Mouse (Mus musculus) gastrocnemius, postnatal 14 days (tissue): Measurements from ENCODE around the gene Olfr1154. TPM values are rescaled to one million over a fixed set of nuclear protein-coding genes. Genes with fewer than 3 reads are reported as not detected.

Experiments used
- DNase-seq: peaks from one replicate; pipeline ENCODE4 v3.0.0; 2021; ENCODE audit warnings: mixed read lengths
- intact Hi-C: fragments of 180-260 bp; cut with DNase I; formaldehyde crosslinking; loops from one replicate; pipeline ENCODE4 v1.15.1; 2025; ENCODE audit warnings: low total_unique reads
- long read RNA-seq, 2 experiments: library from polyadenylated mRNA; stranded (forward); transcript quantifications; one replicate each; pipeline ENCODE4 v2.0.0; 2021
- total RNA-seq, 2 experiments: library from RNA; stranded (reverse); gene quantifications; 2 replicates each; pipeline ENCODE4 v1.2.3; 2021

The Olfr1154 gene
- not detected for total RNA-seq
- long read RNA-seq, experiment 1 = 0 reads
- long read RNA-seq, experiment 2 = 0 reads

DNA sequence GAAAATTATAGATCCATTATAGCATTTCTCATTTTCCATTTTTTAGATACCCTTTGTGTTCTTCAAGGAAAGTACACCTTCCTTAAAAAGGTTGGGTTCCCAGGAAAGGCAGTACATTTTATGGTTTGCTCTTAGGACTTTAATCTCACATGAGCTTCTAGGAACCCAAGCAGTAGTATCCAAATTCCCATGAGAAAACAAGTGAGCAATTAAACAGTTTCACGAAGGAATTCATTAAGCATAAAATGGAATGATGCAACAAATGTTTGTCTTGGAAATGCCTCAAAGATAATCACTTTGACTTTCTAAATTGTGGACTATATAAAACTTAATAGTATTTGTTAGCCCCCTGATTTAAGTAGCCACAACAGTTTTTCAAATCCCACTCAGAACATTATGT, at the start of gene Olfr1154:
Gene Olfr1154 (minus strand): TSS at position 101 of the 400 bp plus-strand sequence.
- intact Hi-C loops = no loop called here
- no peak for DNase-seq

DNA sequence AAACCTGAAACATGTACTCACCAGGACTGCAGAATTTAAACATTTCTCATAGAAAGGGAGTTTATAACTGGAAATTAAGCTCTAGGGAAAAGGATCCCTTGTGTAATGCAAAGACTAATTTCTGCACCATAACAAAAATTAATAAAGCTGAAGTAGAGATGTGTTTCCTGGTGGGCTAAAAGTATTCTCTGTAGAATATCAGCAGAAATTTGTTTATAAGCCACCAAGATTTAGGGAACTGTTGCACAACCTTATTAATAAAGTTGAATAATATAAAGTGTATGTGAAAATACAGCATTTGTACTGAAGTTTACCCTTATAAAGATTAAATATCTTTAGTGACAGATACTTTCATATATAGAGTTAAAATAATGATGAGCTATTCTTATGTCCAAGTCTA, 48.0 kb upstream of the Olfr1154 start, which contains the start of gene Olfr1156:
Gene Olfr1156 (minus strand): TSS at position 101 of the 400 bp plus-strand sequence.
- intact Hi-C loops = no loop called here
- no peak for DNase-seq

DNA sequence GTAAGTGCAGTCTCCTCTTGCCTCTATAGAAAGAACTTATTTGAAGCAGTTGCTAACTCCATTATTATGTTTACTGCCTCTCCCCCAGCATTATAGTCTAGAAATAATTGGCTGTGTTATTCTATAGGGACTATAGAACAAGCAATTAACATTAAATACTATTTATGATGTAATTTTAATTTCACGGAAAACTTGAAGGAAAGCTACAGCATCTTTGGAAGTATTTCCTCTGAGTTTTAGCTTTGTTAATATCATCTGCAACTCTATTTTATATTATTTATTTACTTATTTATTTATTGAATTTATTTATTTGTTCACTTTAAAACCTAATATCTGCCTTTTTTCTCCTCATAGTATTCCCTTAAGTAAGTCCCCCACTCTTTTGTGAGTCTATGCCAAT, 40.1 kb upstream of the Olfr1154 start, which contains the start of gene Olfr1155:
Gene Olfr1155 (minus strand): TSS at position 101 of the 400 bp plus-strand sequence.
- DNase-seq = no peak
- intact Hi-C loops = no loop called here

DNA sequence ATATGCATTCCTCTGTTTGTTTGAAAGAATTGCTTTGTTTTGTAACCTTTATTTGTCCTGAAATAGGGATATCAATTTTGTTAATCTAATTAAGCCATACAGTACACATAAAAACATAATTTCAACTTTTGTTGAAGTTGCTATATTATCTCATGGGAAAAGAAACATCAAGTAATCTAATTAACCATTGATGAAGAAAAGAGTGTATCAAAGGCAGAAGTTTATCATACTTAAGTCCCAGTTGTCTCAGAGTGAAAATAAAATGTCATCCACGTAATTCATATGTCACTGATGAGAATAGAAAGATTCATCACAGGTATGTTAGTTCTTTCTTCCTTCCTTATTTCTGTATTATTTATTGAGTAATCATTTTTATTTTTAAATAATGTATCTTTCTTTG, 10.3 kb downstream of the Olfr1154 start, which contains the start of gene Olfr1153:
Gene Olfr1153 (plus strand): TSS at position 301 of the 400 bp plus-strand sequence.
- DNase-seq = no peak
- intact Hi-C loops = no loop called here

DNA sequence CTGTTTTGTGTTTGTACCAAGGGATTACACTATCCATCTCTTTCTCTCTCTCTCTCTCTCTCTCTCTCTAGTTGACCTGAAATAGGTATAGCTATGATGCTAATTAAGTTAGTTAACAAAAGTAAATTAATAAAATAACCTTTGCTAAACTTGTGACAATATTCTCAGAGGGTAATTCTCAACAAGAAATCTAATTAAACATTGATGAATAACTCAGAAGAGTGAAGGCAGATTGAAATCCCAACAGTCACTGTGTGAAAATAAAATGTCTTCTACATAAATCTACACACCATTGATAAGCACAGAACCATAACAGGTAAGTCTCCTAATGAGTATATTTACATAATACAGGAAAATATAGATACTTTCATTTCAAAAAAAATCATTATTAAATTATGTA, 38.8 kb downstream of the Olfr1154 start, which contains the start of gene Olfr1152:
Gene Olfr1152 (plus strand): TSS at position 301 of the 400 bp plus-strand sequence.
- intact Hi-C loops = no loop called here
- no peak for DNase-seq

DNA sequence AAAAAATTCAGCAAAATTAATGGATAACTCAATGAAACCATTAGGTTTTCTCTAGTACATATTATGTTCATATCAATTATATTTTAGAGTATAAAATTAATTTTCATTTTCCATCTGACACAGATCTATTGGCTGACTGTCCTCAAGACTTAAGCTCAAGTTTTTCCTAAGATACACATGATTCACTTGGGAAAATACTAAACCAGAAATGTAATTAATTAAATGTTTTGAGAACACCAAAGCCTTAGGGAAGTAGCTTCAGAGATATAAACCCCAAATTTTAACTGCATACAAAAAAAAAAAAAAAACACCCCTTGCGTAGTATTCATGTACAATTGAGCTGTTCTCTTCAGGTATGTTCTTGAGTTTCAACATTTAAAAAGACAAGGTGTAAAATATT, 49.4 kb downstream of the Olfr1154 start, which contains the start of gene Olfr1151:
Gene Olfr1151 (plus strand): TSS at position 301 of the 400 bp plus-strand sequence.
- DNase-seq = no peak
- intact Hi-C loops = no loop called here

Other genes starting within 250 kb of the Olfr1154 start
- not detected for gene Olfr1134, start 246.7 kb downstream of the Olfr1154 start, total RNA-seq
- gene Olfr1135, start 231.5 kb downstream of the Olfr1154 start, total RNA-seq = not detected
- not detected for gene Olfr1136, start 211.2 kb downstream of the Olfr1154 start, total RNA-seq
- gene Olfr1137, start 192.0 kb downstream of the Olfr1154 start, total RNA-seq = not detected
- not detected for gene Olfr1138, start 165.2 kb downstream of the Olfr1154 start, total RNA-seq
- gene Olfr1140, start 161.4 kb downstream of the Olfr1154 start, total RNA-seq = not detected
- not detected for gene Olfr1141, start 151.2 kb downstream of the Olfr1154 start, total RNA-seq
- gene Olfr152, start 125.7 kb downstream of the Olfr1154 start, total RNA-seq = not detected
- not detected for gene Olfr1143, start 104.6 kb downstream of the Olfr1154 start, total RNA-seq
- gene Olfr1145, start 95.3 kb downstream of the Olfr1154 start, total RNA-seq = not detected
- not detected for gene Olfr1148, start 74.6 kb downstream of the Olfr1154 start, total RNA-seq
- gene Olfr1150-ps1, start 61.2 kb downstream of the Olfr1154 start, total RNA-seq = not detected
- not detected for gene Olfr1151, start 49.3 kb downstream of the Olfr1154 start, total RNA-seq
- gene Olfr1152, start 38.7 kb downstream of the Olfr1154 start, total RNA-seq = not detected
- gene Olfr1153, start 10.2 kb downstream of the Olfr1154 start, total RNA-seq = not detected
- gene Olfr1155, start 40.0 kb upstream of the Olfr1154 start, total RNA-seq = not detected
- not detected for gene Olfr1156, start 47.9 kb upstream of the Olfr1154 start, total RNA-seq
- gene Olfr1157, start 63.1 kb upstream of the Olfr1154 start, total RNA-seq = not detected
- not detected for gene Olfr74, start 69.5 kb upstream of the Olfr1154 start, total RNA-seq
- gene Olfr1158, start 84.9 kb upstream of the Olfr1154 start, total RNA-seq = not detected
- gene Olfr1160, start 103.1 kb upstream of the Olfr1154 start, total RNA-seq = not detected
- not detected for gene Olfr1161, start 117.6 kb upstream of the Olfr1154 start, total RNA-seq
- not detected for gene Olfr73, start 132.5 kb upstream of the Olfr1154 start, total RNA-seq
- gene Olfr1162, start 146.0 kb upstream of the Olfr1154 start, total RNA-seq = not detected
- gene Olfr1163, start 166.7 kb upstream of the Olfr1154 start, total RNA-seq = not detected
- gene Olfr1164, start 188.8 kb upstream of the Olfr1154 start, total RNA-seq = not detected
- not detected for gene Olfr1166, start 223.1 kb upstream of the Olfr1154 start, total RNA-seq